Mouse (Mus musculus) cortical plate, adult 2 months (tissue): ENCODE data around the gene Atp6v0a2.

Source experiments
- CTCF ChIP-seq: fragments of 200-500 bp; IDR thresholded peaks from 2 replicates; pipeline ENCODE4 v1.5.1; 2011; ENCODE audit warnings: mild to moderate bottlenecking, control low read depth, low read length; ENCODE audit not compliant: insufficient read depth; ENCODE audit errors: extremely low read depth
- POLR2A ChIP-seq: fragments of 200-500 bp; IDR thresholded peaks from 2 replicates; pipeline ENCODE4 v1.6.1; 2011; ENCODE audit warnings: mild to moderate bottlenecking, low read length, control low read depth; ENCODE audit not compliant: insufficient read depth; ENCODE audit errors: extremely low read depth

GRCm38 (mm10) chr5:124636694-124637093 is 8.3 kb downstream of the Atp6v0a2 start:
- TF ChIP-seq CTCF (no peak), POLR2A (no peak)
